28 mouse cellular contexts compared by ENCODE assay signal in genomic region chr10:53613955-53614354, GRCm38 (mm10). TPM values are rescaled to one million over a fixed set of nuclear protein-coding genes. Genes with fewer than 3 reads are reported as not detected.
DNase-seq lines count a peak whose midpoint lies in the region; ATAC-seq and TF ChIP-seq lines count a peak whose summit lies in the region.
"Had no signal": no experiment of that assay in that cellular context is flagged by ENCODE, and none has a peak within 500 bp of the region (broad histone marks: within the 10 kb centered on the region; RNA-seq: fewer than 3 reads in every experiment).

No protein-coding gene starts in this region.

- 60% methylated on average over 1 of the region's 1 CpGs for WGBS in kidney, embryonic 16.5 days
- 41% methylated on average over 1 of the region's 1 CpGs for WGBS in kidney, embryonic 15.5 days
- 20% methylated on average over 1 of the region's 1 CpGs for WGBS in liver, adult 2 months
- 40% methylated on average over 1 of the region's 1 CpGs for WGBS in liver, postnatal 0 days (ENCODE audit: insufficient replicate concordance)

- TF ChIP-seq CTCF in liver, adult 2 months (IDR thresholded peaks at IDR 0.05; ENCODE audit: low read depth, low read length) = no peak
- TF ChIP-seq CTCF in liver, postnatal 0 days (IDR thresholded peaks at IDR 0.05; ENCODE audit: low read depth) = no peak

- no peak for TF ChIP-seq EP300 in liver, postnatal 0 days (IDR thresholded peaks at IDR 0.05; ENCODE audit: low read depth)

- no peak overlapping the region for H3K27ac ChIP-seq in kidney, embryonic 16.5 days (ENCODE audit: low read length)
- H3K27ac ChIP-seq in kidney, embryonic 15.5 days = no peak overlapping the region
- H3K27ac ChIP-seq in liver, adult 2 months (replicated peaks; ENCODE audit: insufficient read depth, low read depth, low read length) = no peak overlapping the region
- no peak overlapping the region for H3K27ac ChIP-seq in liver, postnatal 0 days (ENCODE audit: low read depth)
- H3K27ac ChIP-seq: embryonic facial prominence, embryonic 10.5 days; embryonic facial prominence, embryonic 13.5 days; forebrain, embryonic 12.5 days; forebrain, embryonic 15.5 days; heart, embryonic 15.5 days; hindbrain, embryonic 10.5 days; hindbrain, embryonic 14.5 days had no signal

- no peaks in the 10 kb centered on the region for H3K27me3 ChIP-seq in kidney, embryonic 16.5 days (ENCODE audit: insufficient read depth, low read length)
- H3K27me3 ChIP-seq in kidney, embryonic 15.5 days = no peaks in the 10 kb centered on the region
- H3K27me3 ChIP-seq in liver, adult 2 months (ENCODE audit: control insufficient read depth, insufficient read depth, low read length) = no peaks in the 10 kb centered on the region
- H3K27me3 ChIP-seq in liver, postnatal 0 days (ENCODE audit: insufficient read depth, low read length) = no peaks in the 10 kb centered on the region
- H3K27me3 ChIP-seq: embryonic facial prominence, embryonic 13.5 days; forebrain, embryonic 12.5 days; forebrain, embryonic 15.5 days; heart, embryonic 12.5 days; heart, embryonic 15.5 days had no signal

- no peaks in the 10 kb centered on the region for H3K4me1 ChIP-seq in kidney, embryonic 16.5 days (ENCODE audit: insufficient read depth, low read length)
- no peaks in the 10 kb centered on the region for H3K4me1 ChIP-seq in kidney, embryonic 15.5 days
- H3K4me1 ChIP-seq in liver, adult 2 months (ENCODE audit: control insufficient read depth, insufficient read depth, low read length) = no peaks in the 10 kb centered on the region
- H3K4me1 ChIP-seq in liver, postnatal 0 days (ENCODE audit: insufficient read depth) = no peaks in the 10 kb centered on the region
- H3K4me1 ChIP-seq: embryonic facial prominence, embryonic 10.5 days; embryonic facial prominence, embryonic 13.5 days; forebrain, embryonic 12.5 days; heart, embryonic 12.5 days; heart, embryonic 15.5 days; hindbrain, embryonic 10.5 days had no signal

- no peak overlapping the region for H3K4me3 ChIP-seq in kidney, embryonic 16.5 days (ENCODE audit: low read length)
- H3K4me3 ChIP-seq in kidney, embryonic 15.5 days (replicated peaks) = no peak overlapping the region
- H3K4me3 ChIP-seq in liver, adult 2 months (ENCODE audit: insufficient read depth, low read depth, low read length) = no peak overlapping the region
- H3K4me3 ChIP-seq in liver, postnatal 0 days (ENCODE audit: low read depth, low read length) = no peak overlapping the region
- H3K4me3 ChIP-seq: embryonic facial prominence, embryonic 10.5 days; embryonic facial prominence, embryonic 13.5 days; erythroblast, embryonic 14.5 days; forebrain, embryonic 12.5 days; forebrain, embryonic 15.5 days; heart, embryonic 12.5 days; heart, embryonic 15.5 days; hindbrain, embryonic 10.5 days had no signal

- H3K9ac ChIP-seq in kidney, embryonic 16.5 days (replicated peaks; ENCODE audit: low read length) = no peak overlapping the region
- no peak overlapping the region for H3K9ac ChIP-seq in kidney, embryonic 15.5 days
- no peak overlapping the region for H3K9ac ChIP-seq in liver, adult 2 months (ENCODE audit: low read depth, low read length)
- H3K9ac ChIP-seq in liver, postnatal 0 days (replicated peaks) = no peak overlapping the region
- H3K9ac ChIP-seq: embryonic facial prominence, embryonic 13.5 days; forebrain, embryonic 12.5 days; forebrain, embryonic 15.5 days; heart, embryonic 12.5 days; heart, embryonic 15.5 days; hindbrain, embryonic 14.5 days had no signal

- TF ChIP-seq POLR2A in liver, adult 2 months (IDR thresholded peaks at IDR 0.05; ENCODE audit: extremely low read depth, insufficient read depth, low read length) = no peak

- no peak for ATAC-seq in kidney, embryonic 16.5 days (ENCODE audit: low FRiP score, low TSS enrichment)
- ATAC-seq in kidney, embryonic 15.5 days (replicated peaks; ENCODE audit: low FRiP score) = no peak
- no peak for ATAC-seq in liver, postnatal 0 days
- peak; percentile 61 for ATAC-seq in megakaryocyte-erythroid progenitor cell, adult 5-6 weeks (replicated peaks; ENCODE audit: low FRiP score, low TSS enrichment, poor library complexity, severe bottlenecking)
- ATAC-seq: forebrain, embryonic 15.5 days had no signal

- no peaks in the 10 kb centered on the region for H3K9me3 ChIP-seq in kidney, embryonic 16.5 days (ENCODE audit: low read length)
- H3K9me3 ChIP-seq in kidney, embryonic 15.5 days (replicated peaks) = no peaks in the 10 kb centered on the region
- no peaks in the 10 kb centered on the region for H3K9me3 ChIP-seq in liver, postnatal 0 days (ENCODE audit: low read length)
- H3K9me3 ChIP-seq: embryonic facial prominence, embryonic 10.5 days; embryonic facial prominence, embryonic 13.5 days; forebrain, embryonic 12.5 days; forebrain, embryonic 15.5 days; heart, embryonic 12.5 days; heart, embryonic 15.5 days; hindbrain, embryonic 10.5 days had no signal

- peaks cover 45% of the 10 kb centered on the region for H3K36me3 ChIP-seq in kidney, embryonic 16.5 days (ENCODE audit: insufficient read depth, low read length)
- H3K36me3 ChIP-seq in kidney, embryonic 15.5 days = peaks cover 60% of the 10 kb centered on the region
- peaks cover 27% of the 10 kb centered on the region for H3K36me3 ChIP-seq in liver, adult 2 months (ENCODE audit: control insufficient read depth, insufficient read depth, low read length)
- peaks cover 45% of the 10 kb centered on the region for H3K36me3 ChIP-seq in liver, postnatal 0 days (replicated peaks; ENCODE audit: insufficient read depth, low read length)

- H3K79me2 ChIP-seq in liver, adult 2 months (ENCODE audit: control insufficient read depth, insufficient read depth, low read length) = no peaks in the 10 kb centered on the region; the same call in 1 of the 2 replicates

- peak; percentile 72 for DNase-seq in kidney, adult 11 months
- DNase-seq in kidney, adult 8-10 months = peak; percentile 60 to 82
- DNase-seq in liver, adult 2 months (ENCODE audit: extremely low read depth, low read depth, low spot score) = peak; percentile 16
- no peak for DNase-seq in liver, postnatal 0 days
- DNase-seq in c-Kit-positive CD71-positive TER-119-positive erythroid progenitor cells, embryonic 14.5 days (ENCODE audit: low spot score) = no peak
- DNase-seq: adrenal gland, postnatal 10 days; adrenal gland, postnatal 36 days; cerebellum, adult 11-12 months; cerebellum, adult 8-10 months; cerebellum, postnatal 10 days; cerebellum, postnatal 36 days; embryo, embryonic 11 days; gastrocnemius, postnatal 25 days; heart, adult 18-20 months; heart, postnatal 10 days; heart, postnatal 36 days had no signal

- H3K4me2 ChIP-seq in kidney, embryonic 16.5 days (replicated peaks; ENCODE audit: low read depth, low read length) = no peak overlapping the region
- H3K4me2 ChIP-seq in kidney, embryonic 15.5 days = no peak overlapping the region
- H3K4me2 ChIP-seq in liver, postnatal 0 days (ENCODE audit: low read depth, low read length) = no peak overlapping the region
- H3K4me2 ChIP-seq: embryonic facial prominence, embryonic 13.5 days; forebrain, embryonic 12.5 days; forebrain, embryonic 15.5 days; heart, embryonic 12.5 days; heart, embryonic 15.5 days; hindbrain, embryonic 14.5 days had no signal

RNA-seq across cellular contexts. Expression of gene Mcm9, which starts 16.3 kb away (rescaled TPM):
- polyA plus RNA-seq in kidney, embryonic 16.5 days (2015; fragmentation: Nextera tagmentation; extraction: Ambion mirVana) = 9.6 and 11.6 TPM in 2 replicates
- polyA plus RNA-seq in kidney, embryonic 15.5 days (2015; fragmentation: Nextera tagmentation; extraction: Ambion mirVana) = 11.3 and 12.3 TPM in 2 replicates
- 4.2 and 5.0 TPM in 2 replicates for total RNA-seq in liver, adult 2 months (2014; rRNA removed)
- polyA plus RNA-seq in liver, adult 2 months (2012; rRNA removed) = 1.3 and 1.5 TPM in 2 replicates
- 2.7 and 3.0 TPM in 2 replicates for polyA plus RNA-seq in liver, postnatal 0 days (2015; fragmentation: Nextera tagmentation; extraction: Ambion mirVana)
- 17.9 and 47.4 TPM in 2 replicates for total RNA-seq in megakaryocyte-erythroid progenitor cell, adult 5-6 weeks (2014; fragmentation: Nextera tagmentation)
- total RNA-seq in megakaryocyte-erythroid progenitor cell, adult 5-6 weeks (2017) = 9.3 and 16.5 TPM in 2 replicates

RNA-seq across cellular contexts. Expression of gene Asf1a, which starts 17.4 kb away (rescaled TPM):
- 98.9 and 102 TPM in 2 replicates for polyA plus RNA-seq in kidney, embryonic 16.5 days (2015; fragmentation: Nextera tagmentation; extraction: Ambion mirVana)
- 109 and 127 TPM in 2 replicates for polyA plus RNA-seq in kidney, embryonic 15.5 days (2015; fragmentation: Nextera tagmentation; extraction: Ambion mirVana)
- total RNA-seq in liver, adult 2 months (2014; rRNA removed) = 10.5 and 11.2 TPM in 2 replicates
- 2.2 and 3.1 TPM in 2 replicates for polyA plus RNA-seq in liver, adult 2 months (2012; rRNA removed)
- 49.7 and 51.8 TPM in 2 replicates for polyA plus RNA-seq in liver, postnatal 0 days (2015; fragmentation: Nextera tagmentation; extraction: Ambion mirVana)
- 118 and 119 TPM in 2 replicates for total RNA-seq in megakaryocyte-erythroid progenitor cell, adult 5-6 weeks (2014; fragmentation: Nextera tagmentation)
- 67.6 and 127 TPM in 2 replicates for total RNA-seq in megakaryocyte-erythroid progenitor cell, adult 5-6 weeks (2017)

Comparison
In these comparisons a context has a peak if more than half of its experiments do, and no peak if none do; other contexts are left out.
1. DNase-seq: peak in kidney, adult 11 months (single experiment), kidney, adult 8-10 months (2 of 2) and liver, adult 2 months (single experiment); none in liver, postnatal 0 days (single experiment) and c-Kit-positive CD71-positive TER-119-positive erythroid progenitor cells, embryonic 14.5 days (single experiment).
2. RNA of gene Asf1a, which starts 17.4 kb away (polyA plus RNA-seq): 109 to 127 TPM in kidney, embryonic 15.5 days, 98.9 to 102 TPM in kidney, embryonic 16.5 days and 49.7 to 51.8 TPM in liver, postnatal 0 days; 2.2 to 3.1 TPM in liver, adult 2 months; every median in the first group is over 10 times any median in the second.